Mouse (Mus musculus) ZHBTc4 (cell line): Measurements from ENCODE around the gene Nap1l1.
"Not testable (repeated sequence)": the region's sequence is repeated elsewhere in the genome, so short reads cannot be mapped to it uniquely, and the experiment has no call there.

Experiments
- DNase-seq: peaks from one replicate; pipeline ENCODE4 v3.0.0-alpha.2; 2011; ENCODE audit warnings: low read depth, low spot score

Gene Nap1l1

GRCm38 (mm10) chr10:111472686-111473510 is at the start of gene Nap1l1:
Gene Nap1l1 (plus strand): TSS chr10:111473223.
- DNase-seq, result peak; percentile 99

- no peak for DNase-seq
Observed at GRCm38 (mm10) chr10:111426491-111426890, 46.5 kb upstream of the Nap1l1 start.

- peak; percentile 78 for DNase-seq
Observed at GRCm38 (mm10) chr10:111433502-111433901, 39.5 kb upstream of the Nap1l1 start.

GRCm38 (mm10) chr10:111441034-111441440 is 32.0 kb upstream of the Nap1l1 start:
- DNase-seq, result peak; percentile 36

- no peak for DNase-seq
Observed at GRCm38 (mm10) chr10:111444199-111444598, 28.8 kb upstream of the Nap1l1 start.

- DNase-seq, result no peak
Observed at GRCm38 (mm10) chr10:111445939-111446671, 26.9 kb upstream of the Nap1l1 start.

- DNase-seq, result not testable (repeated sequence)
Observed at GRCm38 (mm10) chr10:111446672-111447008, 26.4 kb upstream of the Nap1l1 start.

- peak; percentile 27 for DNase-seq
Observed at GRCm38 (mm10) chr10:111449662-111450061, 23.4 kb upstream of the Nap1l1 start.

GRCm38 (mm10) chr10:111451683-111452322 is 21.2 kb upstream of the Nap1l1 start:
- no peak for DNase-seq

- no peak for DNase-seq
Observed at GRCm38 (mm10) chr10:111452426-111452825, 20.6 kb upstream of the Nap1l1 start.

GRCm38 (mm10) chr10:111454698-111455308 is 18.2 kb upstream of the Nap1l1 start:
- DNase-seq, result no peak

GRCm38 (mm10) chr10:111458088-111458487 is 14.9 kb upstream of the Nap1l1 start:
- DNase-seq, result no peak

- no peak for DNase-seq
Observed at GRCm38 (mm10) chr10:111459040-111459439, 14.0 kb upstream of the Nap1l1 start.

GRCm38 (mm10) chr10:111459874-111460273 is 13.1 kb upstream of the Nap1l1 start:
- no peak for DNase-seq

- DNase-seq, result no peak
Observed at GRCm38 (mm10) chr10:111460381-111460780, 12.6 kb upstream of the Nap1l1 start.

GRCm38 (mm10) chr10:111464833-111465232 is 8.2 kb upstream of the Nap1l1 start:
- no peak for DNase-seq

- no peak for DNase-seq
Observed at GRCm38 (mm10) chr10:111465409-111465808, 7.6 kb upstream of the Nap1l1 start.

- DNase-seq, result no peak
Observed at GRCm38 (mm10) chr10:111471166-111471565, 1.9 kb upstream of the Nap1l1 start.

GRCm38 (mm10) chr10:111473511-111474371 is 718 bp downstream of the Nap1l1 start:
- peak; percentile 63 for DNase-seq

- no peak for DNase-seq
Observed at GRCm38 (mm10) chr10:111476301-111476700, 3.3 kb downstream of the Nap1l1 start.

GRCm38 (mm10) chr10:111476989-111477510 is 4.0 kb downstream of the Nap1l1 start:
- no peak for DNase-seq
